Mouse (Mus musculus) bone marrow macrophage, adult 2 months (primary cell): ENCODE measurements around the gene Defb36.

Experiments
- CTCF ChIP-seq: IDR thresholded peaks from 2 replicates; pipeline ENCODE4 v1.5.1; 2012; ENCODE audit warnings: low read depth, mild to moderate bottlenecking, low read length, moderate library complexity
- POLR2A ChIP-seq: IDR thresholded peaks from 2 replicates; pipeline ENCODE4 v1.6.1; 2012; ENCODE audit warnings: mild to moderate bottlenecking, low read depth, low read length, borderline replicate concordance

- no peak for TF ChIP-seq CTCF
- no peak for TF ChIP-seq POLR2A
These were observed 31.9 kb upstream of the Defb36 start, which contains the start of gene Defb21 for GRCm38 (mm10) chr2:152572114-152572794.
